Mouse (Mus musculus) stomach, embryonic 16.5 days (tissue): Measurements from ENCODE around the gene Gdf15. TPM values are rescaled to one million over a fixed set of nuclear protein-coding genes. Genes with fewer than 3 reads are reported as not detected.

Experiments used
- ATAC-seq: fragments of 200-750 bp; cut with Nextera tagmentation; 2 replicates; pipeline ENCODE4 v1.8.0; 2017; ENCODE audit warnings: moderate number of reproducible peaks, moderate TSS enrichment; ENCODE audit not compliant: insufficient read depth, low FRiP score
- H3K27ac ChIP-seq: fragments of 300-500 bp; sonication (generic); 2 replicates; pipeline ENCODE4 v1.5.1; 2014; ENCODE audit warnings: low read length
- H3K27me3 ChIP-seq: fragments of 300-500 bp; sonication (generic); 2 replicates; pipeline ENCODE4 v1.6.1; 2014; ENCODE audit warnings: low read length, control low read depth, mixed read lengths; ENCODE audit not compliant: control insufficient read depth, insufficient read depth
- H3K36me3 ChIP-seq: fragments of 300-500 bp; sonication (generic); 2 replicates; pipeline ENCODE4 v1.6.1; 2014; ENCODE audit warnings: low read length; ENCODE audit not compliant: control insufficient read depth, insufficient read depth
- H3K4me1 ChIP-seq: fragments of 300-500 bp; sonication (generic); 2 replicates; pipeline ENCODE4 v1.6.1; 2014; ENCODE audit warnings: low read length, control low read depth, mixed read lengths; ENCODE audit not compliant: control insufficient read depth, insufficient read depth
- H3K4me2 ChIP-seq: fragments of 300-500 bp; sonication (generic); 2 replicates; pipeline ENCODE4 v1.6.1; 2014; ENCODE audit warnings: low read depth, low read length, mixed read lengths
- H3K4me3 ChIP-seq: fragments of 300-500 bp; sonication (generic); replicated peaks from 2 replicates; pipeline ENCODE4 v1.5.1; 2014; ENCODE audit warnings: mild to moderate bottlenecking, low read length
- H3K9ac ChIP-seq: fragments of 300-500 bp; sonication (generic); 2 replicates; pipeline ENCODE4 v1.6.1; 2014; ENCODE audit warnings: low read length
- H3K9me3 ChIP-seq: fragments of 300-500 bp; sonication (generic); replicated peaks from 2 replicates; pipeline ENCODE4 v1.6.1; 2016; ENCODE audit warnings: low read length, control low read depth; ENCODE audit not compliant: control insufficient read depth
- WGBS: fragments of 180-500 bp; shearing (Covaris S2); extraction: QIAGEN DNeasy Blood & Tissue Kit; methylation state at CpG from one replicate; pipeline ENCODE4 v1.1.7; 2014; 5-methylcytosine and 5-hydroxymethylcytosine counted together
- polyA plus RNA-seq: library from polyadenylated mRNA; unstranded; fragments of >200 nt; fragmentation: Nextera tagmentation; extraction: Ambion mirVana; gene quantifications from 2 replicates; pipeline ENCODE4 v1.2.1, GENCODE M21; 2015

The Gdf15 gene
- polyA plus RNA-seq, 1 experiment from 2014 or later = 0.57 TPM

- 46% methylated on average over 4 of the region's 4 CpGs for WGBS
- Histone ChIP-seq H3K4me2 (no peak overlapping the region), H3K27ac (peak overlapping the region; percentile 73), H3K36me3 (0 out of 2 replicates have a peak, but pooled peaks cover 8% of the 10 kb centered on the region), H3K4me1 (peaks cover 27% of the 10 kb centered on the region), H3K27me3 (no peaks in the 10 kb centered on the region), H3K9ac (no peak overlapping the region), H3K4me3 (no peak overlapping the region), H3K9me3 (no peaks in the 10 kb centered on the region)
- ATAC-seq = peak; percentile 85
Observed at GRCm38 (mm10) chr8:70649324-70649723, 17.1 kb upstream of the Gdf15 start.

DNA sequence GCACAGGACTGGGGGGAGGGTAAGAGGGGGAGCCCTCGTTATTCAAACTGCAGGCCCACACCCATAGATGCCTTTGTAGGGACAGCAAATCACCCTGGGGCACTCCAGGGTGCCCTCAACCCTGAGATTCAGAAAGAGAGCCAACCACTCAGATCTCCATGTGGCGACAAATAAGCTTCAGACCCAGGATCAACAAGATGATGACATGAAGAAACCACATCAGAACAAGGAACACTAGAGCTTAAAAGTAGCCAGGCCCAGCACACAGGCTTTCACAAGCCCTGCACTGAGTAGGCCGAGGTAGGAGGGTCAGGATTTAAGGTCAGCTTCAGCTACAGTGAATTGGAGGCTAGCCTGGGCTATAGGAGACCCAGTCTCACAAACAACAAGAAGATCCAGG is 16.7 kb upstream of the Gdf15 start:
- 50% methylated on average over 3 of the region's 3 CpGs for WGBS
- H3K9ac ChIP-seq = peak overlapping the region; percentile 54

GRCm38 (mm10) chr8:70648164-70648442 is 15.8 kb upstream of the Gdf15 start:
- Histone ChIP-seq H3K4me1 (peaks cover 27% of the 10 kb centered on the region), H3K4me3 (no peak overlapping the region), H3K36me3 (0 out of 2 replicates have a peak, but pooled peaks cover 8% of the 10 kb centered on the region), H3K27me3 (no peaks in the 10 kb centered on the region), H3K9me3 (no peaks in the 10 kb centered on the region), H3K27ac (peak overlapping the region; percentile 73; the same call in 1 of the 2 replicates), H3K4me2 (no peak overlapping the region), H3K9ac (no peak overlapping the region)
- no peak for ATAC-seq
- WGBS = 29% methylated on average over 1 of the region's 1 CpGs

More for the DNA sequence above, 16.7 kb upstream of the Gdf15 start:
- Histone ChIP-seq H3K4me1 (peaks cover 27% of the 10 kb centered on the region), H3K27ac (peak overlapping the region; percentile 73), H3K27me3 (no peaks in the 10 kb centered on the region), H3K4me2 (no peak overlapping the region), H3K4me3 (no peak overlapping the region), H3K36me3 (0 out of 2 replicates have a peak, but pooled peaks cover 8% of the 10 kb centered on the region), H3K9me3 (no peaks in the 10 kb centered on the region)
- peak; percentile 4; the same call in 1 of the 2 replicates for ATAC-seq

GRCm38 (mm10) chr8:70647343-70648163 is 15.3 kb upstream of the Gdf15 start:
- no peak for ATAC-seq
- no peaks in the 10 kb centered on the region for H3K27me3 ChIP-seq
- no peaks in the 10 kb centered on the region for H3K9me3 ChIP-seq
- peaks cover 27% of the 10 kb centered on the region for H3K4me1 ChIP-seq
- H3K36me3 ChIP-seq = 0 out of 2 replicates have a peak, but pooled peaks cover 8% of the 10 kb centered on the region
- H3K27ac ChIP-seq = peak overlapping the region; percentile 12; the same call in 1 of the 2 replicates
- WGBS = 46% methylated on average over 8 of the region's 8 CpGs
- H3K9ac ChIP-seq = peak overlapping the region; percentile 41
- H3K4me2 ChIP-seq = no peak overlapping the region
- no peak overlapping the region for H3K4me3 ChIP-seq

DNA sequence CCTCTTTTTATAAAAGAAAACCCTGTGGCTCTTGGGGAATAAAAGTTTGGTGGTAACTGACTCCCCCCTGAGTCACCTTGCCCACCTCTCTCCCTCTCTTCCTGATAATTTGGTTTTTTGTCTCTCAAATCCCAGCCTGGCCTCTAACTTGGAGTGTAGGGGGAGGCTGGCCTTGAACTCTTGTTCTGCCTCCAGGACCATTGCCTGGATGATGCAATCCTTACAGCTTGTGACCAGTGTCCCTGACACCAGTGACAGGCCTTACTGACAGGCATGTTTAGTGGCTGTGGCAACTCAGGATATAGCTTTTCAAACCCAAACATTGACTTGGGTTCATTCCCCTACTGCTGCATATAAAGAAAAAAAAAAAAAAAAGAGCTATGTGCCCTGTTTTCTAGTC is 14.5 kb upstream of the Gdf15 start:
- ATAC-seq = no peak
- H3K27me3 ChIP-seq = no peaks in the 10 kb centered on the region
- no peak overlapping the region for H3K4me3 ChIP-seq
- no peak overlapping the region for H3K4me2 ChIP-seq
- no peak overlapping the region for H3K9ac ChIP-seq
- H3K4me1 ChIP-seq = peaks cover 27% of the 10 kb centered on the region
- no peaks in the 10 kb centered on the region for H3K9me3 ChIP-seq
- no peak overlapping the region for H3K27ac ChIP-seq
- 0 out of 2 replicates have a peak, but pooled peaks cover 6% of the 10 kb centered on the region for H3K36me3 ChIP-seq

GRCm38 (mm10) chr8:70646369-70646768 is 14.1 kb upstream of the Gdf15 start:
- H3K4me2 ChIP-seq = no peak overlapping the region
- WGBS = 83% methylated on average over 6 of the region's 6 CpGs
- H3K4me3 ChIP-seq = no peak overlapping the region
- H3K4me1 ChIP-seq = peaks cover 27% of the 10 kb centered on the region
- ATAC-seq = no peak
- H3K36me3 ChIP-seq = 0 out of 2 replicates have a peak, but pooled peaks cover 5% of the 10 kb centered on the region
- no peak overlapping the region for H3K9ac ChIP-seq
- no peaks in the 10 kb centered on the region for H3K27me3 ChIP-seq
- no peak overlapping the region for H3K27ac ChIP-seq
- H3K9me3 ChIP-seq = no peaks in the 10 kb centered on the region

DNA sequence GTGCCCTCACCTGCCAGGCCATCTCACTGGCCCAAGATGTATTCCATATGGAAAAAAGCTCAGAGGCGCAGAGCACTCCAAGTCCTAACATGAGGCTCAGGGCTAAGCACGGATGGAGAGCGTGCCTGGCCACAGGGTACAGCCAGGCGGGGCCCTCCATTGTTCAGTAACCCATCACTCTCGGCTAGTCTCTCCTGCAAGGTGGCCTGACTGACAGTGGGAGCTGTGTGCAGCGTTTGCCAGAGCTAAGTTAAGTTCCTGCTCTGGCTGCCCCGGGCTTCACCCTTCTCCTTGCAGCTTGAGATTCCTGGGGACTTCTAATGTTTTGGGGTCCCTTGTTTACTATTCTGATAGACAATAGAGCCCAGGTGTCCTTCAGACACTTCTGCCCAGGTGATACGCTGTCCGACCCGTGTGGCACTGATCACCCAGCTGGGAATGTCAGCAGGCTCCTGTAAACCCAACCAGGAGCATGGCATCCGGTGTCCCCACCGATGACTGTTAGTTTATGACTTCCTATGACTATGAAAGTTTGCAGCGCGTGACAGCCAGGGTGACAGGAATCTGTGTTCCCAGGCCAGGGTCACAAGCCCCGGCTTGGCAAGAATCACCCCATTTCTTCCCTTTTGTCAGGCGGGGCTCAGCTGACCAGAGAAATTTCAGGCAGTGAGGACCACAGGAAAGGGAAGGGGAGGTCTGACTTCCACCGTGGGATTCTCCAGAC is 13.4 kb upstream of the Gdf15 start:
- H3K36me3 ChIP-seq = 0 out of 2 replicates have a peak, but pooled peaks cover 4% of the 10 kb centered on the region
- no peak overlapping the region for H3K4me3 ChIP-seq
- H3K9me3 ChIP-seq = no peaks in the 10 kb centered on the region
- H3K27ac ChIP-seq = no peak overlapping the region
- peaks cover 27% of the 10 kb centered on the region for H3K4me1 ChIP-seq
- H3K27me3 ChIP-seq = no peaks in the 10 kb centered on the region
- WGBS = 47% methylated on average over 17 of the region's 17 CpGs
- no peak for ATAC-seq
- no peak overlapping the region for H3K4me2 ChIP-seq
- H3K9ac ChIP-seq = no peak overlapping the region

DNA sequence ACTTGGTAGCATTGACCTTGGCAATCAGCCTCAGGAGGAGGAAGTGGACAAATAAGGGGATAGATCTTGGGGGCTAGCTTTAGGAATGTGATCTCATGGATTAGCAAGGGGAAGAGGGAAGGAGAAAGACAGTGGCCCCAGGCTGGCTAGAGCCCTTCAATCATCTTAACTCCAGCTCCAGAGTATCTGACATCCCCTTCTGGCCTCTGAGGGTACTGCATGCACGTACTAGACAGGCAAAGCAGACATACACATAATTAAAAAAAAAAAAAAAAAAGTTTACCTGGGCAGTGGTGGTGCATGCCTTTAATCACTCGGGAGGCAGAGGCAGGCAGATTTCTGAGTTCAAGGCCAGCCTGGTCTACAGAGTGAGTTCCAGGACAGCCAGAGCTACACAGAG is 11.8 kb upstream of the Gdf15 start:
- Histone ChIP-seq H3K27ac (no peak overlapping the region), H3K9ac (no peak overlapping the region), H3K4me3 (no peak overlapping the region), H3K9me3 (no peaks in the 10 kb centered on the region), H3K4me1 (peaks cover 16% of the 10 kb centered on the region), H3K36me3 (no peaks in the 10 kb centered on the region), H3K27me3 (no peaks in the 10 kb centered on the region), H3K4me2 (no peak overlapping the region)
- ATAC-seq = no peak
- 86% methylated on average over 2 of the region's 2 CpGs for WGBS

- Histone ChIP-seq H3K27me3 (no peaks in the 10 kb centered on the region), H3K27ac (no peak overlapping the region), H3K4me3 (no peak overlapping the region), H3K4me2 (no peak overlapping the region), H3K36me3 (no peaks in the 10 kb centered on the region), H3K9me3 (no peaks in the 10 kb centered on the region), H3K4me1 (peaks cover 10% of the 10 kb centered on the region; the same call in 1 of the 2 replicates), H3K9ac (no peak overlapping the region)
- ATAC-seq = no peak
- WGBS = 61% methylated on average over 3 of the region's 3 CpGs
Observed at GRCm38 (mm10) chr8:70643019-70643418, 10.8 kb upstream of the Gdf15 start.
